Mouse (Mus musculus): ENCODE data around the gene Snx33. TPM values are rescaled to one million over a fixed set of nuclear protein-coding genes. Genes with fewer than 3 reads are reported as not detected.
"Not testable (repeated sequence)": the region's sequence is repeated elsewhere in the genome, so short reads cannot be mapped to it uniquely, and the experiment has no call there.

Snx33 gene
- 1 to 10 TPM; 6.3 to 7.0 TPM for total RNA-seq (2021)
- long read RNA-seq, experiment 1, full-length matches to known transcripts = 4 of 6 reads
- long read RNA-seq, experiment 1, partial matches to known transcripts = 1 of 6 reads
- long read RNA-seq, experiment 1, other reads (novel, unspliced or antisense) = 1 of 6 reads
- long read RNA-seq, experiment 2, full-length matches to known transcripts = 1 of 3 reads
- long read RNA-seq, experiment 2, partial matches to known transcripts = 0 of 3 reads
- long read RNA-seq, experiment 2, other reads (novel, unspliced or antisense) = 2 of 3 reads

DNA sequence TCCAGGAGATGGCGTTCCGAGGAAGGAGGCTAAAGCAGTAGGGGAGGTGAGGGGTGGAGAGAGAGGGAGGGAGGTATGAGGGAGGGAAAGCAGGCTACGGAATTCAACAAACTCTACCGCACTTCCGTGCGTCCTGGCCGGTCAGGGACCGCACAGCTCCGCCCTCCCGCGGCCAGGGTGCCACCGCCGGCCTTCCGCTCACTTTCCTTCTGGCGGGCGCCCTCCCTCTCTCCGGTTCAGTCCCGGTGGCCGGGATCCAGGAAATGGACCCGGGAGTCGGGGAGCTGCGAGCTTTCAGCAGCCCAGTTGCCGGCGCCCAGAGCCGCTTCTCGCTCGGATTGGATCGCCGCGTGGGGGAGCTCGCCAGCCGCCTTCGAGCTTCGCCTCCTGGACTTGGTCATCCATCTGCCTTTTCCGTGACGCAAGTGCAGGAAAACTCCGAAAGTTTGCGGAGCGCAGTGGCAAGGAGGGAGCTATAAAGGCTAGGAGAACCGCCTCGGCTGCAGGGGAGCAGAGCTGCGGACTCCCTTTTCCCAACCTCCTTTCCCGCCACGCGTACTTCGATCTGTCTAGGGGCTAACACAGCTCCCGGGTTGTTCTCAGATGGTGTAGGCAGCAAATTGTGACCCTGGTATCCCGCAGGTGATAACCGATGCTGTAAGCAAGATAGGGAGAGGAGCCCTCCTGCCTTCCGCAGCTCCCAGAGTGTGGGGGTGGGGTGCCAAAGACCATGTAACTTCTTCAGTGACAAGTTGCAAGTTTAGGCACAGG, at the start of gene Snx33:
Snx33 (minus strand) TSS at position 331 of the 771 bp plus-strand sequence.
- peak; percentile 84 to 88 for DNase-seq (ENCODE audit: low spot score in 2 of 2)

DNA sequence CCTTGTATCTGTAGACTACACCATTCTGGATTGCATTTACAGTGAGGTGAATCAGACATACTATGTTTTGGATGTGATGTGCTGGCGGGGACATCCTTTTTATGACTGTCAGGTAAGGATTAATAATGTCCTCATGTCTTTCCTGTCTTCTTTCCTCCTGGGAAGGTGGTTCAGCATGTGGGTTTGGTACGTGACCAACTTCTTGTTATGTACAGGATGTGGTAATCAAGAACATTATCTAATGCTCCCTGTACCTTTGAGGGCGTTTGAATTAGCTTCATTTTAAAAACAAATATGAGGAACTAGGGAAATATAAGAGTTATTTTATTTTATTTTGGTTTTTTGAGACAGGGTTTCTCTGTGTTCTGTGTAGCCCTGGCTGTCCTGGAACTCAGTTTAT, 47.0 kb upstream of the Snx33 start:
- no peak for DNase-seq (ENCODE audit: low spot score in 2 of 2)

DNA sequence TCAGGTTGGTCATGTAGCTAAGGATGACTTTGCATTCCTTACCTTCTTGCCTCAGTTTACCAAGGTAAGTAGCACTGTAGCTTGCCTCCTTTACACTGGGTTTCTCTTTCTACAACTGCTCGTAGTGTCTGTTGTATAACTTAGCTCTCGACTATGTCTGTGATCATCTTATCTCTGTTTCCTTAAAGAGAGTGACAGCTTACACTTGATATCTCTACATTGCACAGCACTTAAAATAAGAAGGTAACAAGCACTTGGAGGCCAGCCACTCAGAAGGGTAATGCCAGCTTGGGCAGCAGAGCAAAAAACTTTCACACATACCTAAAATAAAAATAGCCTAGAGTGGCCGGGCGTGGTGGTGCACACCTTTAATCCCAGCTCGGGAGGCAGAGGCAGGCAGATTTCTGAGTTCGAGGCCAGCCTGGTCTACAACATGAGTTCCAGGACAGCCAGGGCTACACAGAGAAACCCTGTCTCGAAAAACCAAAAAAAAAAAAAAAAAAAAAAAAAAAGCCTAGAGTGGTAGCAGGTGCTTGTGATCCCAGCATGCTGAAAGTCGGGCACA, 45.9 kb upstream of the Snx33 start:
- DNase-seq (ENCODE audit: low spot score in 2 of 2) = no peak

DNA sequence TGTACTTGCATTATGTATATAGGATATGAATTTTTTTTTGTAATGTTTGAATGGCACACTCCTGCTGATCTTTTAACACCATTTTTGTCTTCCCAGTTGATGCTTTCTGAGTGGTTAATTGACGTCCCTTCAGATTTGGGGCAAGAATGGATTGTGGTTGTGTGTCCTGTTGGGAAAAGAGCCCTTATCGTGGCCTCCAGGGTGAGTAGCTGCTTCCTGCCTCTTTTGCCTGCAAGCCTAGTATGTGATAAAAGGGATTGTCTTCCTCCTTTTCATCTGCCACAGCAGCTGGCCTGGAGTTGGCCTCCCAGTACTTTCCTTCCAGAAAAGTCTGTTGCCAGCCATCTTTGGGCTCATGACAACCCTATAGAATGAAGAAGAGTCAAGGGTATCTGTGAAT, 42.0 kb upstream of the Snx33 start:
- DNase-seq (ENCODE audit: low spot score in 2 of 2) = no peak

DNA sequence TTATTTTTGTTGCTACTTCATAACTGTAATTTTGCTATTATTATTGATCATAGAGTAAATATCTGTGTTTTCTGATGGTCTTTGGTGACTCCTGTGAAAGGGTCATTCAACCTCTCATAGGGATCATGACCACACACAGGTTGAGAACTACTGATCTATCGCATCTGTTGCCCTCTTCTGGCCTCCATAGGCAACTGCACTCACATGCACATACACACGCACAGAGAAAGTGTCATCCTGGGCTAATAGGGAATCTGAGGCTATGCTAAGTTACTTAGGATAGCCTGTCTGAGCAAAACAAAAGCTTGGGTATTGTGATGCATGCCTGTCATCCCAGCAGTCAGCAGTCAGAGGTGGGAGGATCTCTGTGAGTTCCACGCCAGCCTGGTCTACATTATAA, 33.4 kb upstream of the Snx33 start:
- DNase-seq (ENCODE audit: low spot score in 2 of 2) = no peak

DNA sequence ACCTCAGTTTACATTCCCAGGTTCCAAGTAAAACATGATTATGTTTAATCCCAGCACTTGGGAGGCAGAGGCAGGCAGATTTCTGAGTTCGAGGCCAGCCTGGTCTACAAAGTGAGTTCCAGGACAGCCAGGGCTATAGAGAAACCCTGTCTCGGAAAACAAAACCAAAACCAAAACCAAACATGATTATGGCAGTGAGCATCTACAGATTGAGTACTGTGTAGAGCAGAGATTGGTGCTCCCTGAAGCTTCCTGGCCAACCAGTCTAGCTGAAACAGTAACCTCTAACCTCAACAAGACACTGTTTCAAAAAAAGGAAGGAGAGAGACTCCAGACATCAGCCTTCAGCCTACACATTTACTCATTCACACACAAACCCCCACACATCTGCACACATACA, 30.5 kb upstream of the Snx33 start:
- no peak for DNase-seq (ENCODE audit: low spot score in 2 of 2)

DNA sequence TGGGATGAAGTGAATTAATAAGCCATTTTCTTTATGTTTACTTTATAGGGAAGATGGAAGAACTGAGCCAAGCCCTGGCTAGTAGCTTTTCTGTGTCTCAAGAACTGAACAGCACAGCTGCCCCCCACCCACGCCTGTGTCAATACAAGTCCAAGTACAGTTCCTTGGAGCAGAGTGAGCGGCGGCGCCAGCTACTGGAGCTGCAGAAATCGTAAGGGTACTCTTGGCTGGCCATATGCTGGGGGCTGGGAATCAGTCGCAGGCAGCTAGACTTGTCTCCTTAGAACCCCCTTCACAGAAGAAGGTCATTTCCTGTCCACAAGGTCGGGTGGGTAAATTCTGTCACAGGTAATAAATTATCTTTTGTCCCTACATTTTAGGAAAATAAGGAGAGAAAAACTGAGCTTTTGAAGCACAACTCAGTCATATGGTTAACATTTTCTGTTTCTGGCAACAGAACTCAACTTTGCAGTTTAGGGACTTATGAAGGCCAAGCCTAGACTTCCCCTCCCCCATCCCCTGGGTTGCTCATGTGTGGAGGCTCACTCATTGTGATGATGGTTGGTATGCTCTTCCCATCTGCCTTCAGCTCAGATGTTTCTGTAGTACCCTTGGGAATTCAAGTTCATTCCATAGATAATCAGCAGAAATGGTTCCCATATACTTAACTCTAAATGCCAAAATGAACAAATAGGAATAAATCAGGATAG, 28.9 kb upstream of the Snx33 start:
- no peak for DNase-seq (ENCODE audit: low spot score in 2 of 2)

DNA sequence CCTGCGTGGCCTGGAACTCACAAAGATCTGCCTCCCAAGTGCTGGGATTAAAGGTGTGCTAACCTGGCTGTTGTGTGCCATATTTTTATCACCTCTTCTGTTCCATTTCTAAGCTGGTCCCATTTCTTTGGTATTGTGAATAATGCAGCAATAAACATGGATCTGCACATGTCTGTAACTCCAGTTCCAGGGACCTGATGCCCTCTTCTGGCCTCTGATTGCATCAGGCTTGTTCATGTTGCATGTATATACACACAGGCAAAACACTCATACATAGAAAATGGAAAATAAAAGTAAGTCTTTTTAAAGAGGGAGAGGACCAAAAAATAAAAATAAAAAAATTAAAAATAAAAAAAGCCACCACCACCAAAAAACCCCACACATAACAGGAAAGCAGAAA, 25.4 kb upstream of the Snx33 start:
- DNase-seq (ENCODE audit: low spot score in 2 of 2) = no peak

DNA sequence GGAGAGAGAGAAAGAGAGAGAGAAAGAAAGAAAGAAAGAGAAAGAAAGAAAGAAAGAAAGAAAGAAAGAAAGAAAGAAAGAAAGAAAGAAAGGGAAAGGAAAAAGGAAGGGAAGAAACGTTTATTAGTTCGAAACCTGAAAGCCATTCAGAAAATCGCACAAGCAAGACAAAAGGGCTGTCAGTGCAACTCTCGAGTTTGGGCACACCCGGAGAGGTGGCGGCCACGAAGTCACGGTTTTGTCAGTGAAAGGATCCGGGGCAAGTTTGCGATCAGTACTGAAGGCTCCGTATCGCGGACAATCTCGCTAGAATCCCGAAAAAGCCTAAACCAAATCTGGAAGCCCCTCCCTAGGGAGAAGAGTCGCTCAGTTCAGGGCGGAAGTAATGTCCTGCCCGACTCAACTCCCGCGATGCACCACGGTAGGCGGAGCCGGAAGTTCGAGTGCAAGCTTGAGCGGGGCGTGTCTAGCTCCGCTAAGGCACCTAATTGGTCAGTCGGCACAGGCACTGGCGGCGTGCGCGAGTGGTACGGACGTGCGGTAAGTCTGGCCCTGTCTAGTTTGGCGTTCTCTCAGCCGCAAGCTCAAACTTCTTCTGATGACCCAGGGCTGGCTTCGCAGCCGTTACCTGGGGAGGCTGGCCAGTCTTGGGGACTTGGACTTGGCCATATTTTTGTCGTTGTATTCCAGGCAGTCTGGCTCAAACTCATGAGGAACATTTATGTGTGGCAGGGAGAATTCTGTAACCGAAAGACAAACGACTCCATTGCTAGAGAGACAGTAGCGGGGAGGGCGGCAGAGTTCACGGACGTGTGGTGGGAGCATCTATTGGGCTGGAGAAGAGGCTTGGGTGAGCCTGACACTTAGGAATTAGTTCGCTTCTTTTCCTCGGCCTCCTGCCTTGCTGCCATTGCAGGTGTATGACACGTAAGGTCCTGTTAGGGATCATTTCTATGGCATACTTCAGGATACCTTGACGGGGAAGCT, 22.5 kb upstream of the Snx33 start, which contains the start of gene Snupn:
Snupn (plus strand) TSS at position 465 of the 987 bp plus-strand sequence.
- peak; percentile 94 to 97 for DNase-seq (ENCODE audit: low spot score in 2 of 2)

DNA sequence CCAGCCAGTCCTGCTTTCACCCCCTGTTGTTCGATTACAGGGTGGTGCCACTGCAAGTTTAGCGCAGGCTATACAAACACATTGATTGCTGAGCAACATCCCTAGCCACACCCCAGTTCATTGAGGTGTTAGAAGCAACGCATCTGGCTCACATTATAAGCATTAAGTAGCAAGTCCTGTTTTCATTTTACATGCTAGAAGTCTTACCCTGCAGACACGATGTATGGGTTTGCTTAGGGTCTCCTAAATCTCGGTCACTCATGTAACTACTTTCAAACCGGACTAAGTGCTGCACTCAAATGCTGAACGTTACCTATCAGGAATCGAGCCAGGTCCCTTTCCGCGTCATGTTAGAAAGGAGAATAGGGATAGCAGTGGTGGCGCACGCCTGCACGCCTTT, 21.6 kb upstream of the Snx33 start:
- DNase-seq (ENCODE audit: low spot score in 2 of 2) = no peak

DNA sequence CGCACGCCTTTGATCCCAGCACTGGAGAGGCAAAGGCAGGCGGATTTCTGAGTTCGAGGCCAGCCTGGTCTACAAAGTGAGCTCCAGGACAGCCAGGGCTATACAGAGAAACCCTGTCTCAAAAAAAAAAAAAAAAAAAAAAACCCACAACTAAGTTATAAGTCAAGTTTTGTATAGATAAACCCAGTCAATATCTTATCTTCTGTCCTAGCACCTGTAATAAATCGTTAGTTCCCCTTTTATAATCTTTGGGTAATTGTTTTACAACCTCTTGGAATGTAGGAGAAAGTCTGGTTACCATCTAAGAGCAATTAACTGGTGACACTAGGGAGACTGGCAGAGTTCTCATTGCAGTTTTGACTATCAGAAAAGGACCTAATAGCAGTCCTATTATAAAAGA, 20.5 kb upstream of the Snx33 start:
- not testable (repeated sequence) for DNase-seq (ENCODE audit: low spot score in 2 of 2)

DNA sequence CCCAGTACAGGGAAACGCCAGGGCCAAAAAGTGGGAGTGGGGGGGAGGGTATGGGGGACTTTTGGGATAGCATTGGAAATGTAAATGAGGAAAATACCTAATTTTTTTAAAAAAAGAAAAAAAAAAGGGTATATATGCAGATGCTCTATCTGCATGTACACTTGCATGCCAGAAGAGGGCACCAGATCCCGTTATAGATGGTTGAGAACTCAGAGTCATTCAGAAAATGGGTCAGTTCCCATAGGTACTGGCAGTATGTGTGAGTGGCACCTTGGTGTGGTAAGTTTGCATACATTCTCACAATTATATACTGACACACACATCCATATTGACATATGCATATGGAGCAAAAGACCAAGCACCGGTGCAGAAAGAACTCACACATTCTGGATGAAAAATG, 19.3 kb upstream of the Snx33 start:
- peak; percentile 17 to 52 for DNase-seq (ENCODE audit: low spot score in 2 of 2)

DNA sequence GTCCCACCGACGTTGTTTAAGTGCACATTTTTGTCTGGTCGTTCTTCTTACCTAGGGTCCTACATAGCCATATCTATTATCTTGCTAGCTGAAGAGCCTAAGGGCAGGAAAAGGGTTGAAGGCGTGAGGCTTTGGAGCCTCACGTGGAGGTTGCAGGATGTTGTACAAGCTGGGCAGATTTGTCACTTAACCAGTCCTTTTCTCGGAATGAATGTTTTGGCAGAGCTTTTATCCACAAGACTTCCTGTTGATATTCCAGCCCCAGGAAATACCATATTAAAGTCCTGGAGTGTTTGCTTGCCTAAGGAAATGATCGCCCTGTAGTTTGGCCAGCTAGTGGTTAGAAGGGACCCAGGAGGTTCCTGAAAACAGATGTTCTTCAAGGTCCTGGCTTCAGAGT, 10.2 kb upstream of the Snx33 start:
- DNase-seq (ENCODE audit: low spot score in 2 of 2) = no peak

DNA sequence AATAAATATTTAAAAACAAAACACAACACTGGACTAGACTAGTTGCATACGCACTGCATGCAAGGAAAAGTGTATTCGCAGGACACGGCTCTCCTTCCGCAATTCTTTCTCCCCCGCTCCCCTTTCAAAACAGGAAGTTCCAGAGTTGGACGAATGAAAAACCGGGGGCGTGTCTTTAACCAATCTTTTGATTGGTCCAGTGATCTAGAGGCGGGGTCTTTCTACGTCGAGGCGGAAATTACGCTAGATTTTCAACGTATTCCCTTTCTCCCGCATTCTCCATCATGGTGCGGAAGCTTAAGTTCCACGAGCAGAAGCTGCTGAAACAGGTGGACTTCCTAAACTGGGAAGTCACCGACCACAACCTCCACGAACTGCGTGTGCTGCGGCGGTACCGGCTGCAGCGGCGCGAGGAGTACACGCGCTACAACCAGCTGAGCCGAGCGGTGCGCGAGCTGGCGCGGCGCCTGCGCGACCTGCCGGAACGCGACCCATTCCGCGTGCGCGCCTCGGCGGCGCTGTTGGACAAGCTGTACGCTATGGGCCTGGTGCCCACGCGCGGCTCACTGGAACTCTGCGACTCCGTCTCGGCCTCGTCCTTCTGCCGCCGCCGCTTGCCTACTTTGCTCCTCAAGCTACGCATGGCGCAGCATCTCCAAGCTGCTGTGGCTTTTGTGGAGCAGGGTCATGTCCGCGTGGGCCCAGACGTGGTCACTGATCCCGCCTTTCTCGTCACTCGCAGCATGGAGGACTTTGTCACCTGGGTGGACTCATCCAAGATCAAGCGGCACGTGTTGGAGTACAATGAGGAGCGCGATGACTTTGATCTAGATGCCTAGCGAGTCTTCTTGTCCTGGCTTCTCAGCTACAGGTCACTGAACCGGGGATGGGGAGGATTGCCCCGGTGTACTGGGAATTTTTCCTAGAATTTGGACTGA, 9.3 kb upstream of the Snx33 start, which contains the start of gene Imp3:
Imp3 (plus strand) TSS at position 253 of the 938 bp plus-strand sequence.
- DNase-seq (ENCODE audit: low spot score in 2 of 2) = peak; percentile 88 to 97

DNA sequence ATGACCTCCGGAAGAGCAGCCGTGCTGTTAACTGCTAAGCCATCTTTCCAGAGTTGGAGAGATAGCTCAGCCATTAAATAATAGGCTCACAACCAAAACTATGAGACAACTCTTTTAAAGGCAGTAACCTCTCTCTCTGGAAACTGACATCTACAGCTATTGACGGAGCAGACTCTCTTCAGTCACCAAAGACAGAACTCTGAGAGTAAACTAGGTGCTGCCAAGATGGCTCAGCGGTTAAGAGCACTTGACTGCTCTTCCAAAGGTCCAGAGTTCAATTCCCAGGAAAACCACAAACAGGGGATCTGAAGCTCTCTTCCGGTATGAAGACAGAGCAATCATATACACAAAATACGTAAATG, 8.7 kb upstream of the Snx33 start:
- DNase-seq (ENCODE audit: low spot score in 2 of 2) = no peak

DNA sequence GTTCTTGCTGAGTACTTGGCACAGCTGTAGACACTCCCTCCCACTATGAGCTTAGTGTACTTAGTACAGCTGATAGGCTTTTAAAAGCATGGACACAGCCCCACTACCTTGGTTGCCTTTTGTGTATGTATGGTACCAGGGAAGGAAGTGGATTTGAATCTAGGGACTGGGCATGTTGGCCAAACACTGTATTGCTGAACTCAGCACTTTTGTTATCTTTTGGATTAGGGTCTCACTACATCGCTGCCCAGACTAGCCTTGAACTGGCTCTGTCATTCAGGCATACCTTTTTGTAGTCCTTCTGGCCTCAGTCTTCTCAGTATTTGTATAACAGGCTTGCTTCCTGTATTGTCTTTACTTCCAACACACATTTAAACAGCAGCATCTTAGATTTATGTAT, 2.4 kb upstream of the Snx33 start:
- no peak for DNase-seq (ENCODE audit: low spot score in 2 of 2)

DNA sequence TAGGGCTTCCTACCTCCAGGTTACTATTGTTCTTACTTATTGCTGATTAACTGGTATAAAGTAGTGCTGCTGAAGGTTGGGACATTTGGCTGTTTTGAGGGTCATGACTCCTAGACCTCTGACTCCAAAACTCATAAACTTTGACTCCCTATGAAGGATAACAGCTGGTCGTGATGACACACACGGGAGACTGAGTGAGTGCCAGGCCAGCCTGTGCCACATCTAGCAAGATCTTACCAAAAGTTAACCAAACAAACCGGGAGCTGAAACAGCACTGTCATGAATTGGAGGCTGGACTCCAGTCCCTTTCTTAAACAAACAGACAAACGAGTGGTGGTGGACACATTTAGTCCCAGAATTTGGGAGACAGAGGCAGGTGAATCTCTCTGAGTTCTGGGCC, 1.3 kb upstream of the Snx33 start:
- no peak for DNase-seq (ENCODE audit: low spot score in 2 of 2)

DNA sequence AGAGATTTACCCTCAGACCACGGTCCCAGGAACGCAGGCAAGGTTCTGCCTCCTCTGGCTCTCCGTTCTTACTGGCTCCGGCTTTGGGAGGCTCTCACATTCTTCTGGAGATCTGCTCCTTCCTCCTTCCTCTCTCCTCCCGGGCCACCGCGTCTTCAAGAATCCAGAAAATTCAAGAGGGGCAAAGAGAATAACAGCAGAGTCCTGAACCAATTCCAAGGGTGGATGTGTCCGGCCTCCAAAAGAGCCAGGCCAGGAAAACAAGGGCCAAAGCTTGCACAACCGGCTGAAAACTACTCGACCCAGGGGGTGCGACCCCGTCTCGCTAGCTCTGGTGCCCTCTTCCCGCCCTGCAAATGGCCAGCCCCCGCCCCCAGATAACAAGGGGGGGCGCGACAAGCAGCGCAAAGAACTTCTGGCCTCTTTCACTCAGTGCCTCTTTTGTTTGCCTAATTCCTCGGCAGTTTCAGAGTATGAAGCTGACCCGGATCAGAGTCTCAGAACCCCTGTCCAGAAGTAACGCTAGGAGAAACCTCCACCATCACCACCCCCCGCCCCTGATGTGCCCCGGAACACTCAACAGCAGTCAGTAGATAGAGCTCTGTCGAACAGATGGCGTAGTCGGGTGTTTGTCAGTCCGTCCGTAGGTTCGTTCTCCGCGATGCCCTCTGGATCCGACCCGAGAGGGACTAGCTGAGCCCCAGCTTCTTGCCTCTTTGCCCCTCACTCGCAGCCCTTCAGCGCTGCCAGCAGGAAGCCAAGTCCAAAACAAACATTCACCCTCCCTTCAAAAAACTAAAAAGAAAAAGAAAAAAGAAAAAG, 769 bp downstream of the Snx33 start:
- peak in 1 of 2 experiments; percentile 37 for DNase-seq (ENCODE audit: low spot score in 2 of 2)

All from layer of hippocampus, postnatal 14 days (tissue).